Mouse (Mus musculus) retina, postnatal 1 day (tissue): ENCODE data around the gene Frmd5.

Experiments
- DNase-seq: peaks from one replicate; pipeline ENCODE4 v3.0.0-alpha.2; 2012

Frmd5 gene

DNA sequence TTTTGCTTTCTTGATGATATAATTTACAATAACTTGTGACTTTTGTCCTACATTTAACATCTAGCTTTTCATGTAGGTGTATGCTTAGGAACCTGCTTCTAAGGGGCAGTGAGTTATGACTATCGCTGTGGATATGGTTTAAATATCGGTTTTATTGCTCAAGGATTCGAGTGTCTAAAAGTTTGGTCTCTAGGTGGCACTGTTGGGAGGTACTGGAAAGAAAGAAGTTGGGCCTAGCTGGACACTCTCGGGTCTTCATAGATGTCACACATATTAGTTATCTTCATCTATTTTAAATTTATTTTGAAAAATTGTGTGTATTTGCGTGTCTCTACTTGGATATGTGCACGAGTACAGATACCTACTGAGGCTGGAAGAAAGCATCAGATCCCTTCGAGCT, 127.2 kb downstream of the Frmd5 start:
- DNase-seq: no peak

DNA sequence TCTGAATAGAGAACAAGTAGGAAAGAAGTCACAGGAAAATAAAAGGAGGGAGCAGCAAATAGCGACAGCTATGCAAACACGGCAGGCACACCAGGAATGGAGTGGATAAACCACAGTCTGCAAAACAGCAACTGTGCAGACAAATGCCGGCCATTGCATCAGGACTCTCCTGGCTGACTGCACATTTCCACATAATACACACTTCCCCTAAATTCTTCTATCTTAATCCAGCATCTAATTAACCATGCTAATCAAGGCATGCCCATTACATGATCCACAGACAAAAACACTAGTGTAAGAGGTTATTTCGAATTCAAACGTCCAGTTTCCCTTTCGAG, 129.3 kb downstream of the Frmd5 start:
- no peak for DNase-seq

DNA sequence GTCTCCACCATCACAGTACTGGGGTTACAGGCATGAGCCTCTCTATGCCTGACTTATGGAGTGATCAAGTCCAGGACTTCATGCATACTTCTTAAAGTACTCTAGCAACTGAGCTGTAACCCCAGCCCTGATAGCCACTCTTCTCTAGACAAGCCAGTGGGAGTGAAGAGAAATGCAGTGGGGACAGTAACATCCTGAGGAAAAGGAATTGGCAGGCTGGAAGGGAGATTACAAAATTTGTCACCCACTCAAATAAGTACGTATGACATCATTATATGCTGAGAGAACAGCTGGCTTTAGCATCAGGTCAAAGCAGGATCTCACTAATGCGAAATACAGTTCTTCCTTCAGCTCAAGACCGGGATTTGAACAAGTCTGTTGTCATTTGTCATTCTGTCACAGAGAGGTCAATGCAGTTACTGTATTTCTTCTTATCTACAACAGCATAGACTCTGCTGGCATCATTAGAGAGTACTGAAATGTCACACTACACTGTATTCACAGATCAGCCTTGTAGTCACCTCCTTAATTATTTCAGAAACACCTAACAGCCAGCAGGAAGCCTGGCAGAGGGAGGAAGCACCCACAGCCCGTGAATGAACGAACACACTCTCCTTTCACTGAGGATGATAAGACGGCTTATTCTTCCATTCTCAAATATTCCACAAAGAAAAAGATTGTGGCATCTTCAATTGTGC, 129.8 kb downstream of the Frmd5 start:
- DNase-seq: no peak

DNA sequence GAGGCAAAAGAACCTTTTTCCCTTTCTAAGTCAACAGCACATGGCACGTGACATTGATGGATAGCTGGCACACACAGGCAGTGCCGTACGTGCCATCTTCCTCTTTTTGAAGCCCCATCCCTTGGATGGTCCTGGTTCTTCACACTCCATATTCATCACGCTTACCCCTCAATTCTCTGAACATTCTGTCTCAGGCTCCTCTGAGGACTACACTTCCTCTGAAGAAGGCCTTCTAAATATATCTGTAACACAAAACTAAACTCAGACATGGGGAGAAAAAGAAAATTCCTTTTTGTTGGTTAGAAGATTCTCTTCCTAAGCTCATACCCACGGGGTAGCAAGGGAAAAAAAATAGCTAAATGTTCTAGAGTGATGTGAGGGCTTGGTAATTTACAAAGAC, 131.0 kb downstream of the Frmd5 start:
- DNase-seq: no peak

DNA sequence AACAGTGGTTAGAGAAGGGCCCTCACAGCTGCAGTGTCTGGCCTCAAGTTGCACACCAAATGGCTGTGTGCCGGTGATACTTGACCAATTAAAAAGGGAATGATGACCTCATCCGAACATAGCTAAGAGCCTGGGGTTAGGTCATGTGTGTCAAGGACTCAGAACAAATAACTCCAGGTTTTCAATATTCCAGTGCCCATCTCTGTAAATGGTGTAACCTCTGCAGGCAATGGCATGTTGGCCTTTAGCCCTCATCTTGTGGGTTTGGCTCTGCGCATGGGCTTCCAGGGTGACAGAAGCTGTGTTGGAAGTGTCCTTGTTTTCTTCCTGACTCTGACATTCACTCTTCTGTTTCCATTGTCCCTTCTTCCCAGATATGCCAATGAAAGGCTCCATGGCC, 131.8 kb downstream of the Frmd5 start:
- peak; percentile 32 for DNase-seq

DNA sequence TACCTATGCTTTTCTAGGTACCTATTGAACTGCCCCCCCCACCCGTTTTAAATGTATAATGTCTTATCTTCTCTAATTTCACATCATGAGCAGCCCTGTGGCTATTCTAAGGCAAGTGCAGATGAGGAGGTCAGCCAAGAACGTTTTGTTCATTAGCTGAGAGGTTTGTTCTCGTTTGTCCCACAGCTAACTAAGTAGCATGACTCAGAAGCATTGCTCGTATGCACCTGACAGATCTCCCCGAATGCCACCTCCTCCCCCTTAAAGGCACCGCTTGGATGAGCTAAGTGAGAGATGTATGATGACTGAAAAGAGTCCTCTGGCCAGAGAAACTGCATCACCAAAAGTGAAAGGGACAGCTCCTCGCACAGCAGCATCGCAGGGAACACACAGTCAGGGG, 132.7 kb downstream of the Frmd5 start:
- DNase-seq: peak; percentile 75

DNA sequence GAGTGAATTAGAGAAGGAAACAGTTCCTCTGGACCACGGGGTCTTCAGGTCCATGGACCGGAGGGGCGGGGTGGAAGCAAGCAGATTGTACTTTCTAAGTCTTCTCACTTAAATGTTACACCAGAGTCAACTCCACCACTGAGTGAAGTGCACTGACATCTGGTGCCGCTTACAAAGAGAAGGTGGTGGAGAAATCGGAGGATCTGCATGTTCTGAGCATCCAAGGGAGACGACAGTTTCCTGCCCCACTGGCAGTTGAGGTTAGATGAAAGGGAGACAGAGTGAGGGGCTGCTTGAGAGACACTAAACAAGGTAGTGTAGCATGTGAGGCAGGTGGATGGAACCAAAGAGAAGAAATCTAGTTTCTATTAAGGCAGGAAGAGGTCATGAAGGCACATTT, 137.0 kb downstream of the Frmd5 start:
- no peak for DNase-seq

DNA sequence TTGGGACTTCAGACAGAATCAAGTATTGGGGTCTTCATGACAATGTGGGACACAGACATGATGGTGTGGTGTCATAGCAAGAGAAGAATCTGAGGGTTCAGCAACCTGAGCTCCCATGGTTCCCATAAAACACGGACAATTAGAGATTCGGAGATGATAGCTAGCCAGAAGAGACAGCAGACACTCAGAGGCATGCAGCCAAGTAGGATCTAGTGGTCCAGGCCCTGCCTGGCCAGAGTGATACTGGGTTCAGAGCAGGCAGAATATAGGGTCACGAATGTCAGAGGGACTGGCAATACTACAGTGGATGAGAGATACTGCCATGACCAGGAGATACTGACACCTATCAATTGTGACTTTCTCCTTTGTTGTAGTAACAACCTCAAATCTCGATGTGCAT, 138.6 kb downstream of the Frmd5 start:
- DNase-seq: no peak

DNA sequence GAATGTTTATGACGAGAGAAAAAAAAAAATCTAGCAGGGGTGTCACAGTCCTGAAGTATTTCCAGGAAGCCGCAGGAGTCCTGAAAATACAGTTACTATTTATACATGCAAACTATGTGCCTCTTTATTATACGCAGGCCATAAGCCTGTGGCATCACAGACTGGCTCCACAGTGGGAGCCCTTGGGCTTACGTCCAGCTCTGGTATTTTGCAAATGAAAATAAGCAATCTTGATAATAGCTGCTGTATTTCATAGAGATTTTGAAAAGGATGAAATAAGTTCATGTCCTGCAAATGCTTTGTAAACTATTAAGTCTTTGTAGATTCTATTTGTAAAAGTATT, 145.8 kb downstream of the Frmd5 start:
- no peak for DNase-seq

DNA sequence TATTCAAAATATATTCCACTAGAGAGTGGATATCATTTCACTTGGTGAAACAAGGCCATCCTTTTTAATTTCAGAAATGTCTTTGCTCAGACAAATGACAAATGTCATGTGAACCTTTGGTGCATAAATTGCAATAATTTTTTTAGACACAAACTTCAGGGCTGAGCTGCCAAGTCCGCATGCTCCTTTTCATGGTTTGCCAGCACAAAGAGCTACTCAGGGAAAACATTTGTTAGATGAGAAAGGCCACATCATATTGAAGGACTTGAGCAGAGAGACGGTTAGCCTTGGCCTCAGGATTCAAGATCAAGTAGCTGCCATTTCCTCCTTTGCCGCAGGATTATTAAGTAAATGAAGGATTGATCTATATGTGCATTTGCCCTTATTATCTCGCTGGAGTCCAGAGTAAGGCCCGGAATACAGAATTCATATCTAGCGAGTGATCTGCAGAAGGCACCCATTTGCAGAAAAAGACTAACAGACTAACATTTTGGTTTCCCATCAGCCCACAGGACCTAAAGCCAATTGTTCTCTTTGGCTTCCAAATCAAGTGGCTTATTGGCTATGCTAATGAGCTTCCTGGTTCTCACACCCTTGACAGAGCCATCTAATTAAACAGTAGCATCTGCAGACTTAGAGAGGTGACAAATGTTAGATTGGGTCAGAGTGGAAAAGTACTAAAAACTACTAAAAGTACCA, 146.3 kb downstream of the Frmd5 start:
- DNase-seq: peak; percentile 17

DNA sequence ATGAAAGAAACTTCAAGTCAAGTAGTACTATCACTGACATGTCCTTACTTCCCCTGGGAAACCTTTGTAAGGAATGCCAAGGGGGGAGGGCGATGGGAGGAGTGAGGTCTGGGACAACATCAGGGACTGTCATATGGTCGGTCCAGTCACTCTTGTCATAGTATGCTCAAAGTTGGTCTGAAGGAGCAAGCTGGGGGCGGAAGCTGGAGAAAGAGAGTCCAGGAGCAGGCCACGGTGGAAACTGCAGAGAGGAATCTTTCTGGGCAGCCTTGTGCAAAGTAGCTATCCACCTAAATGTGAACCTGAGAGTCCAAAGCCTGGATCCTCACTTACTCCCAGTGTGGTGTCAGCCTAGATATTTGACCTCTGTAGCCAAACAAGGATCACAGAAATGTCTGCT, 147.5 kb downstream of the Frmd5 start:
- no peak for DNase-seq

DNA sequence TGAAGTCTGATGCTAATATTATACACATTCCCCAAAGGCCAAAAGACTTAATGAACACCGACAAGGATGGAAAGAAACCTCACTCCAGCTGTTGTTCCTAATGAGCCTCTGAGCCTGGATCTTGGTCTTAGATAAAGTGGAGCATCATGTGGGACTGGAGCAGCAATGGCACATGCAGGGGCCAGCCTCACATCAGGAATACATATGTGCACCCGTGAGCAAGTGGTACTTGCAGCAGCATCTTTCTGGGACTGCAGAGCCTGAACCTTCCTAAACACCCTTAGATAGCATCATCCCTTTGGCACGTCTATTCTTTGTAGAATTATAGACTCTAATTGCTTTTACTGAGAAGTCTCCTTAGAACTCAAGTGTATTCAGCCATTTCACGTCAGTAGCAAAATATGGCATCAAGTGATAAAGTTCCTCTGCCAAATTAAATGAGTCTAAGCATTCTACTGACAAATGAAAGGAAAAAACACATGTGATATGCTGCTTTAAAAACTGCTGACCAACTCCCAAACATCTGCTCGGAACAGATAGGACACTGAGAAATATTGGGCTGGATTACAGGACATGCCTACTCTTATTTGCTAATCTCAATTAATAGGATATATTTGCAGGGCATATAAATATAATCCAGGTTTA, 148.6 kb downstream of the Frmd5 start:
- DNase-seq: no peak

DNA sequence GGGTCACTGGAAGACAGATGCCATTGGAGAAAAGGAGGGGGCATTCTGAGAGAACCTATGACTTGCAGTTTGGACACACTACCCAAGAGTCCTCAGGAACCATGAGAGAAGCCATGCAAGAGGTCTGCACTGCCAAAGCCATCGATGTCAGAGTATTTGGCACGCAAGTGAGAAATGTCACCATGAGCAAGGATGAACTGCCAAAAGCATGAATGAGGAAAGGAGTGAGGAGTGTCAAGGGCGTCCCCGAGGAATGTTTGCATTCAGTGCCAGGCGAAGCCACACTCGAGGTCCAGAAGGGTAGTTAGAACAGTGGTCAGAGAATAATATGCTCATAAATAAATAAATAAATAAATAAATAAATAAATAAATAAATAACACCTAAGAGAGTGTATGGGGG, 150.9 kb downstream of the Frmd5 start:
- DNase-seq: no peak

DNA sequence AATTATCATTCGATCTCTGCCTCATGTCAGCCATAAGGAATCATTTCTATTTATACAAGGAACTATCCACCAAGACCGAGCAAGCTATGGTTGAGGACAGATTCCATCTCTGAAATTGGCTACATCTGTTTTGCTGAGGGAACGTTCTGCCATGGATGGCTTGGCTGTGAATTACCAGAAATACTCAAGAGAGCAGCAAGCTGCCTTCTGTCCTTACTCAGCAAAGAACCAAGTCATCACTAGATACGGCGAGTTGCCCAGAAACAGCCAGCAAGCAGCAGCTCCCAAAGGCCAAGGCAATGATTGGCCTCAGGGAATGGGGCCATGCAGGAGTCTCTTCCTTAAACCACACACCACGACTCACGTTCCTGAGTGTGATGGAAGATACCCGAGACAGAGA, 151.8 kb downstream of the Frmd5 start:
- DNase-seq: no peak

DNA sequence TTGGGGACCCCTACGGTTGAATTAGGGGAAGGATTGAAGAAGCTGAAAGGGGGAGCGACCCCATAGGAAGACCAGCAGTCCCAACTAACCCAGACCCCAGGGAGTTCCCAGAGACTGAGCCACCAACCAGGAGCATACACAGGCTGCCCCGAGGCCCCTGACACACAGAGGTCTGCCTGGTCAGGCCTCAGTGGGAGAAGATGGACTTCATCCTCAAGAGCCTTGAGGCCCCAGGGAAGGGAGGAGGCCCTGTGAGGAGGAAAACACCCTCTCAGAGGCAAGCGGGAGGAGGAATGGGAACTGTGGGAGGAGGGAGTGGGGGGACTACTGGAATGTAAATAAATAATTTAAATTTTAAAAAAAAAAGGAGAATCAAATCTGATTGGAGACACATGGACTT, 160.4 kb downstream of the Frmd5 start:
- no peak for DNase-seq

DNA sequence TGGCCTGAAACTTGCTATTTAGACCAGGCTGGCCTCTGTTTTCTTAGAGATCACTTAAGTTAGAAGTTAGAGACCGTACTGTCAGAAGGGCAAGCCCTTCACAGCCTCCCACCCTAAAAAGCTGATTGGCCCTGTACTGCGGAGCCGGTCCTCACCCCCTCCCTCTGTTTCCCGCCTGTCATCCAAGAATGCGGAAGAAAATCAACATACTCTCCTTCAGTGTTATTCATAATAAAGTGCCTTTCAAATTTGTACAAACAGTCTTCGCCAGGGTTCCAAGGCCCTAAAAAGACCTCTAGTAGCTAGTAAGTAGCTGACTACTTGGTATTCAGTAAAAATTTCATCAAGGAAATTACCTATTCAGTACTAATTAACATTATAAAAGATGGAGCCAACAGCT, 164.0 kb downstream of the Frmd5 start:
- DNase-seq: no peak

DNA sequence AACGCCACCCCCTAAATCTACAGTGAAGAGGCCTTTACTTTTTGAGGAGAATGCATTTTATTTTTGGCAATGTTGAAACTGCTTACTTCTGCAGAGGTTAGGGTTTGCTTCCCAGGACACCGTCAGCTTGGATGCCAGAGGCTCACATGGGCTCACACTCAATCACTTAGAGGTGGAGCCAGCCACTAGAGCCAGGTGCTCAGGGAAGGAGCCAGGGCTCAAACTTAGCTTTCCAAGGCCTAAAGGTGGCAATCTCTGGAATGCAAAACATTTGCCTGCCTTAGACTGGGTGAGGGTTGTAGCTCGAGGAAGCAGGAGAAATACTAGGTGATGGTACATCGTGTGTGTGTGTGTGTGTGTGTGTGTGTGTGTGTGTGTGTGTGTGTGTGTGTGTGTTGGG, 174.8 kb downstream of the Frmd5 start:
- no peak for DNase-seq

DNA sequence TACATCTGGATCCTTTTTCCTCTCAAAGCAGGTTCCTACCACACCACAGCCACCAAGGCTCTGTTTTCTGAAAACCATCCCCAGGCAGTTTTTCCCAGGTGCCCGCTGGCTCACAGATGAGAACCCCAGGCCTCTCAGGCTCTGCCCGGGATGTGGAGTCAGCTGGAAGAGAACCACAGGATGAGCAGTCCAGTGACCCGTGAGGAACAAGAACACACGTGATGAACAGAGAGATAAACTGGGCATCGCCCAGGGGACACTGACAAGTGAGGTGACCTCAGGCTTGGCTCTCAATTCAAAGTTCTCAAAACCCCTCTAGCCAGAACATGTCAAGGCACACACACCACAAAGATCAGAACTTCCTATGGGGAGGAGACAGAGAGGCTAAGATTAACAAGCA, 176.6 kb downstream of the Frmd5 start:
- DNase-seq: peak; percentile 63

DNA sequence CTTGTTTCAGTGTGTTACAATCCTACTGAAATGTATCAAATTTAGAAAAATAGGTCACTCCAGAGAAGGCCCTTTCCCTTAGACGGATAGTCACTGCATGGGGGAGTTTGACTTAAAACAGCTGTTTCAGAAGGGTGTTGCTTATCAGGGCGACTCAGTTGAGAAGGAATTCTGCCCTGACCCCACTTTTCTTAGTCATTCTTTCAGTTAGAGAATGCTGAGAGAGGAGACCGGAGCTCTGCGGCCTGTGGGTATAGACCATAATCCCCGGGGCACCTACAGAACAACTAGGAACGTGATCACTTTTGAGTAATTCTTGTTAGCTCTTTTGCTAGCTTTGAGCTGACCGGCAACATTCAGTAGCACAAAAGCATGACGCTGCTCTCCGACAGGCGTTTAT, 178.6 kb downstream of the Frmd5 start:
- DNase-seq: no peak

DNA sequence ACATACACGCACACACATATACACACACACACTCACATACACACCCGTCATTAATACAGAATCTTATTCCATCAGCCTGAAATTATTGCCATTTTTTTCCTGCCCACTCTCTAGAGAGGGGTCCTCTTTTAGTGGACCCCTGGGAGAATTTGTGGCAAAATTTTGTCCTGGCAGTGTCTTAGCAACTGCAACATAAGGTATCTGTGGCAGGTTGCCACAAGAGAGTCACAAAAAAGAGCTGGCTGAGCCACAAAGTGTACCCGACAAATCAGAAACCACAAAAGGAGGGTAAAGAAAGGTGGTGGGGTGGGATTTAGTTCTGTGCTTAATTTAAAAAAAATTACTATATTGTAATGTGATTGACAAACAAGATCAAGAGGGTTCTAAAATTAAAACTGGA, 181.0 kb downstream of the Frmd5 start:
- DNase-seq: no peak

DNA sequence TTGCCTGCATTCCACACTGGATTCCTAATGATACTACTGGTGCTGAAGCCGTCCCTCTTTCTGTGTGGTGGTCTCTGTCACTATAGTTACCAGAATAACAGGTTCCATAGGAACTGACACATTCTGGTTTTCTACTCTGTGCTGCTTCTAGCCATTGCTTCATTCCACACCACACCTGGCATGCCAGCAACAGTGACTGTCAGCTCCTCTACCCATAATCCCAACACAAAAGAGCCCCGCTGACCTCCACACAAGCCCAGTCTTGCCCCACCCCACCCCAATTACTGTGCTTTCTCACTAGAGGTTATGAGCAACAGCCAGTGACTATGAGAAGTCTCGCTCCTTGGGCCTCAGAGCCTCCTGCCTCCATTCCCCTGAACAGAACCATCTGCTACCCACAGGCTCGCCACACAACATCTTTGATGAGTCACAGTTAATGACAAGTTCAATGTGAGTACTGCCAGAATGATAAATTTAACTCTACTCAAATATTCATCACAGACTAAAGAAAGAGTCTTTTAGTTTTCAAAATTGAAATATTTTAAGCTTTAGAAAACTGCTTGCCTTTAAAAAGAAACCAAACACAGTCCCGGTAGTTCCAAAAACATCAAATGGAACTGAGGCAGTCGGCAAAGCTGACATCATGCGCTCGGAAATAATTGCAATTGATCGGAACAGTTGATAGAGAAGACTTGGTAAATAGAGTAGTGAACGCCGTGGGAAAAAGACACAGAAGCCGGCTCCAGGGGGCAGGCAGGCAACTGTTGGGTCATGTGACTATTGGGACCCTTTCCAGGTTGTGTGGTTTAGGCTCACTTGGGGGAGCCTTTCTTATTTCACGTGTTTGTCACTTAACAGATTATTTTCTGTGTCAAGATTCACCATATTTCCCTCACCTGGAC, 185.4 kb downstream of the Frmd5 start:
- DNase-seq: peak; percentile 66

DNA sequence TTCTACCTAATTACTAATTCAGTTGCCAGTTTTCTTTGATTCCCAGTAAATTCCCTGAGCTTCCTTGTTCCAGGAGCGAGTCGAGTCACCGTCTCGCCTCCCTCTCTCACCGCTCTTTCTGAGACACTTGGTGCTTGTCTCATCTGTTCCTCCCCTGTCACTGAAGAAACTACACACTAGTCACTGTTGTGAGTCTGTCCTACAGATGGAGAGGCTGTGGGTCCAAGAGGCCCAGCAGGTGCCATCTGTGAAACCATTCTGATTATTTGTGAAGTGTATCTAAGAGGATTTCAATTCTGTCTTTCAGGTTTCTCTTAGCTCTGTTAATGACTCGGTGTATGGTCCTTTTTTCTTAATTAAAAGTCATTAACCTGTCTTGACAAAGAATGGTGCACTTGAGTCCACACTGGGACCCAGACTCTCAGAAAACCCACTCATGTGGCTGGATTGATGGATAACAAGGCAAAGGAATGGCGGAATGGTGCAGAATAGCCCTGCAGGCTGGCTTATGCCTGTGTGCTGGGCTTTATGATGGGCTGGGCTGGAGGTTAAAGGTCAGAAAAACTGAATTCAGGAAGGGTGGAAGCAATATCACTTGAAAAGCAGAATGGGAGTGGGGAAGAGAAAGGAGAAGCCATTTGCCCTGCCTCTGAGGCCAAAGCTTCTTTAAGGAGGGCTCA, 186.2 kb downstream of the Frmd5 start:
- DNase-seq: no peak

DNA sequence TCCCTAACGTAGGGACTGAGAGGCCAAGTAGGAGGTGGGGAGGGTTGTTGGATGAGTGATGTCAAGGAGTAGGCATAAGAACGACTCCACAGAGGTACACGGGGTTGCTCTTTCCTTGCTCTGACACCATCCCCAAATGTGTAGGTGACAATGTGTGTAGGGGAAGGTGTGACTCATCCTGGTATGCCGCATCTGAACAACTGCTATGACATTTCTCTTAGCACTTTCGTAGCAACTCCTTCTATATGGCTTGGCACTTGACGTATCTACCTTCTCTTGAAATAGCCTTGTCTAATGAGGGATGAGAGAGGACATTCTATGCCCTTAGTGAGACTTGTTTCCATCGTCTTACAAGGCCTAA, 191.7 kb downstream of the Frmd5 start:
- DNase-seq: no peak
